Mouse (Mus musculus) embryo, embryonic 10.5 days (tissue): ENCODE results near the gene Tank.

Experiments
- DNase-seq: peaks from one replicate; pipeline ENCODE4 v3.0.0-alpha.2; 2015; ENCODE audit warnings: low spot score

Gene Tank

GRCm38 (mm10) chr2:61580555-61581080 lies 2.2 kb downstream of the Tank start:
- no peak for DNase-seq

- no peak for DNase-seq
These were observed 4.4 kb downstream of the Tank start for GRCm38 (mm10) chr2:61582578-61583315.

- DNase-seq: no peak
These were observed 7.1 kb downstream of the Tank start for GRCm38 (mm10) chr2:61585447-61585846.

- no peak for DNase-seq
These were observed 7.8 kb downstream of the Tank start for GRCm38 (mm10) chr2:61586166-61586565.

- DNase-seq: no peak
These were observed 12.4 kb downstream of the Tank start for GRCm38 (mm10) chr2:61590751-61591150.

- no peak for DNase-seq
These were observed 13.7 kb downstream of the Tank start for GRCm38 (mm10) chr2:61592095-61592494.

- no peak for DNase-seq
These were observed 14.3 kb downstream of the Tank start for GRCm38 (mm10) chr2:61592699-61593029.

GRCm38 (mm10) chr2:61593030-61593811 lies 14.8 kb downstream of the Tank start:
- peak; percentile 95 for DNase-seq

- DNase-seq: peak; percentile 56
These were observed 15.5 kb downstream of the Tank start for GRCm38 (mm10) chr2:61593871-61594304.

- DNase-seq: no peak
These were observed 21.3 kb downstream of the Tank start for GRCm38 (mm10) chr2:61599730-61600129.

GRCm38 (mm10) chr2:61603461-61603860 lies 25.1 kb downstream of the Tank start:
- DNase-seq: no peak

GRCm38 (mm10) chr2:61606942-61607341 lies 28.6 kb downstream of the Tank start:
- no peak for DNase-seq

- DNase-seq: no peak
These were observed 45.6 kb downstream of the Tank start for GRCm38 (mm10) chr2:61623996-61624395.

GRCm38 (mm10) chr2:61630864-61631555 lies 52.6 kb downstream of the Tank start:
- DNase-seq: no peak

- no peak for DNase-seq
These were observed 56.7 kb downstream of the Tank start for GRCm38 (mm10) chr2:61635099-61635498.

GRCm38 (mm10) chr2:61638182-61638581 lies 59.8 kb downstream of the Tank start:
- no peak for DNase-seq

- DNase-seq: peak; percentile 80
These were observed 64.3 kb downstream of the Tank start for GRCm38 (mm10) chr2:61642452-61643368.

GRCm38 (mm10) chr2:61651206-61651605 lies 72.8 kb downstream of the Tank start:
- no peak for DNase-seq

- no peak for DNase-seq
These were observed 73.3 kb downstream of the Tank start for GRCm38 (mm10) chr2:61651640-61652039.

- peak; percentile 22 for DNase-seq
These were observed 76.6 kb downstream of the Tank start for GRCm38 (mm10) chr2:61655046-61655381.
